Mouse (Mus musculus) liver, embryonic 12.5 days (tissue): ENCODE measurements around the gene Yif1a. TPM values are rescaled to one million over a fixed set of nuclear protein-coding genes. Genes with fewer than 3 reads are reported as not detected.
A peak's percentile ranks its signal among the peaks of the same experiment; 100 is the strongest.

Experiments used
- ATAC-seq: fragments of 200-750 bp; cut with Nextera tagmentation; 2 replicates; pipeline ENCODE4 v1.8.0; 2017; ENCODE audit warnings: moderate number of reproducible peaks, mild to moderate bottlenecking, moderate library complexity
- H3K27ac ChIP-seq: fragments of 300-500 bp; sonication (generic); 2 replicates; pipeline ENCODE4 v1.5.1; 2016; ENCODE audit warnings: mild to moderate bottlenecking
- H3K27me3 ChIP-seq: fragments of 300-500 bp; sonication (generic); replicated peaks from 2 replicates; pipeline ENCODE4 v1.6.1; 2016; ENCODE audit warnings: mild to moderate bottlenecking, moderate library complexity
- H3K36me3 ChIP-seq: fragments of 300-500 bp; sonication (generic); 2 replicates; pipeline ENCODE4 v1.6.1; 2016; ENCODE audit warnings: mild to moderate bottlenecking, moderate library complexity
- H3K4me1 ChIP-seq: fragments of 300-500 bp; sonication (generic); 2 replicates; pipeline ENCODE4 v1.6.1; 2016
- H3K4me2 ChIP-seq: fragments of 300-500 bp; sonication (generic); 2 replicates; pipeline ENCODE4 v1.6.1; 2016; ENCODE audit warnings: mild to moderate bottlenecking, moderate library complexity
- H3K4me3 ChIP-seq: fragments of 300-500 bp; sonication (generic); 2 replicates; pipeline ENCODE4 v1.5.1; 2016; ENCODE audit warnings: mild to moderate bottlenecking, moderate library complexity
- H3K9ac ChIP-seq: fragments of 300-500 bp; sonication (generic); 2 replicates; pipeline ENCODE4 v1.6.1; 2016; ENCODE audit warnings: mild to moderate bottlenecking, moderate library complexity
- H3K9me3 ChIP-seq: fragments of 300-500 bp; sonication (generic); replicated peaks from 2 replicates; pipeline ENCODE4 v1.6.1; 2016; ENCODE audit warnings: mild to moderate bottlenecking, moderate library complexity
- WGBS: fragments of 180-500 bp; shearing (Covaris S2); methylation state at CpG from one replicate; pipeline ENCODE4 v1.1.7; 2016; ENCODE audit not compliant: insufficient replicate concordance; 5-methylcytosine and 5-hydroxymethylcytosine counted together
- polyA plus RNA-seq: library from polyadenylated mRNA; unstranded; fragments of >200 nt; fragmentation: Nextera tagmentation; extraction: Ambion mirVana; gene quantifications from 2 replicates; pipeline ENCODE4 v1.2.1, GENCODE M21; 2016

Gene Yif1a
- polyA plus RNA-seq, 1 experiment from 2014 or later = 51.7 TPM

DNA sequence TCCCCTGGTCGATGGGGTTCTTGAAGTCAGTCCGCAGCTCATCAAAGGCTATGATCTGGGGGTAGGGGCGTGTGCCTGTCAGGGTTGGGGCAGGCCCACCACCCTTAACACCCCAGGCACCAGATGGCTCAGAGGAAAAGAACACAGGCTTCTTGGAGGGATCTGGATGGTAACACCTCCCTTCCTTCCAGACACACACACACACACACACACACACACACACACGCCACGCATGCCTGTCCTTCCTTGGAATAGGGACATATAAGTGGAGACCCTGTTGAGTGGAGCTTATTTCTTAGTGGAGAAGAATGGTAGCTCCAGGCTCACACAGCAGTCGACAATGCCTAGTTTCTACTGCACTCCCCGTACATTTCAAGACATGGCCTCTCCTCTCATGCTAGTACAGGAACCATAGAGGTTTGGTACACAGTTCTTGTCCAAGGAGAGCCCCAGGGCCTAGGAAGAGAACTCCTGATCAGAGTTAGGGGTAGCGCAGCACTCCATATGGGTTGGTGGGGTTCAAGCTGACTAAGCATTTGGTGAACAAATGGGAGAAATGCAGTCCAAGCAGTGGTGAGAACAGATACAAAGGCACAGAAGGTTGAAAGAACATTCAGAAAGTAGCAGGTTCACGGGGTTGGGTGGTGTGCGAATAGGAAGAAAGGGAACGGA lies 6.5 kb downstream of the Yif1a start:
- 51% methylated on average over 11 of the region's 11 CpGs for WGBS
- ATAC-seq = no peak
- H3K27me3 ChIP-seq = peaks cover 38% of the 10 kb centered on the region

DNA sequence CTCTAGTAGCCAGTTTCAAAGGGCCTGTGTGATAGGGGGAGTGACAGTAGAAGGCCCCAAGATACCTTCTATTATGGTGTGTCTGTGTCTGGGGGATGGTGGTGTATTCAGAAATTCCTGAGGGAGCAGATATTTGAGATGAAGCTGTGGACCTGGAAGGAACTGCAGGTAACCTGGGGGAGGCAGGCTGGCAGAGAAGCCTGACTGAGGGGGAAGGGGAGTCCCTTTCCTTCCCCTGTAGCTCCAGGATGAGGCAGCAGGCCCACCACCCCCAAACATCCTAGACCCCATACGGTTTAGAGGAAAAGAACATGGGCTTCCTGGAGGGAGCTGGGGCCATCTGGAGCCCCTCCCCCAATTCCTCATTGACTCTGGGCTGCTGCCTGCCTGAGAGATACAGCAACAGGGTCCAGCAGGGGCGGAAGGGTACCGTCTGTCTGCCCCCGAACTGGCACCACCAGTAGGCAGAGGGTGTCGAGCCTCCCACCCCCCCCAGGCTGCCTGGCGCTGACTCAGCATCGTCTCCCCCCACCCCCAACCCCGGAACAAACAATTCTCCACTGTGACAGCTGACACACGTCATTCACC lies 7.6 kb downstream of the Yif1a start:
- Histone ChIP-seq H3K36me3 (peaks cover 41% of the 10 kb centered on the region), H3K4me1 (peaks cover 44% of the 10 kb centered on the region), H3K9ac (no peak overlapping the region), H3K9me3 (no peaks in the 10 kb centered on the region), H3K4me3 (no peak overlapping the region), H3K27me3 (peaks cover 38% of the 10 kb centered on the region), H3K4me2 (0 out of 2 replicates have a peak overlapping the region, but pooled peaks have one; percentile 10), H3K27ac (no peak overlapping the region)
- no peak for ATAC-seq
- 15% methylated on average over 9 of the region's 9 CpGs for WGBS

More for the DNA sequence above, 6.5 kb downstream of the Yif1a start:
- Histone ChIP-seq H3K4me2 (no peak overlapping the region), H3K36me3 (peaks cover 38% of the 10 kb centered on the region), H3K4me3 (no peak overlapping the region), H3K4me1 (peaks cover 44% of the 10 kb centered on the region), H3K27ac (no peak overlapping the region), H3K9me3 (no peaks in the 10 kb centered on the region), H3K9ac (no peak overlapping the region)

GRCm38 (mm10) chr19:5097521-5098362 lies 9.4 kb downstream of the Yif1a start:
- Histone ChIP-seq H3K4me3 (peak overlapping the region; percentile 54), H3K27ac (no peak overlapping the region), H3K9ac (peak overlapping the region; percentile 71), H3K27me3 (peaks cover 38% of the 10 kb centered on the region), H3K4me2 (peak overlapping the region; percentile 92), H3K36me3 (peaks cover 41% of the 10 kb centered on the region), H3K9me3 (no peaks in the 10 kb centered on the region), H3K4me1 (peaks cover 44% of the 10 kb centered on the region)
- no peak for ATAC-seq
- 6% methylated on average over 29 of the region's 31 CpGs for WGBS

DNA sequence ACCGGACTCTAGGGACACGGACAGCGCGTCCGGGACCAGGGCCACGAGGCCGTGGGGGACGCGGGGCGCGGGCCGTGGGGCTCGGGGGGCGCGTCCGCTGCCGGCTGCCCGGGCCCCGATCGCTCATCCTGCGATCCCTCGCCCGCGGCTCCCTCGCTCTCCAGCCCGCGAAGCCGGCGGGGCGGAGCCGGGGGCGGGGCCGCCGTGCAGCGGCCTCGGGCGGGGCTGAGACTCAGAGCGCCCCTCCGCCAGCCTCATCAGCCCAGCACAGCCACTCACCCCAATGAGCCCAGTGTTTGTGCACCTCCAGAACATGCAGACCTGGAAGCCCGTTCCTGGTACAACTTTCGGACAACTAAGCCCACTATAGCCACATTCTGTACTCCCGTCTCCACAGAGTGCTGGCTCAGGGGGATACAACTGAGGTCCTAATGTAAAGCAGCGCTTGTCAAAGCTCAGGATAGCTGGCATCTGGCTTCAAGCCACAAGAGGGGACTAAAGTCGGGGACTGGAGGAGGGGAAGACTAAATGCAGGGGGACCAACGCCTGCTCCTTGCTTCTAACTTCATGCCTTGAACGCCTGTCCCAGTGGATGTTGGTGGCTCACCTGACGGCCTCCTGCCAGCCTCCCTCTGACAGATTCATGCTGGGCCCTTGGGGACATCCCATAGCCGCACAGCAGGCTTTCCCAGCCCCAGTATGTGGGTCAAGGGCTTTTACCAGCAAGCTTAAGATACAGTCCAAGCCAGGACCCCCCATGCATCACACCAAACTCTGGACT lies 10.2 kb downstream of the Yif1a start, which contains the start of gene Cnih2:
Gene Cnih2, minus strand, starts transcription at position 159 of the 781 bp plus-strand sequence.
- no peaks in the 10 kb centered on the region for H3K9me3 ChIP-seq
- H3K4me1 ChIP-seq = peaks cover 44% of the 10 kb centered on the region
- WGBS = 6% methylated on average over 48 of the region's 48 CpGs
- ATAC-seq = peak; percentile 72
- H3K4me3 ChIP-seq = peak within 1 kb of the TSS; percentile 54
- peak within 1 kb of the TSS; percentile 71 for H3K9ac ChIP-seq
- peaks cover 45% of the 10 kb centered on the region for H3K36me3 ChIP-seq
- peak within 1 kb of the TSS; percentile 92 for H3K4me2 ChIP-seq
- H3K27ac ChIP-seq = no peak within 1 kb of the TSS
- peaks cover 38% of the 10 kb centered on the region for H3K27me3 ChIP-seq

DNA sequence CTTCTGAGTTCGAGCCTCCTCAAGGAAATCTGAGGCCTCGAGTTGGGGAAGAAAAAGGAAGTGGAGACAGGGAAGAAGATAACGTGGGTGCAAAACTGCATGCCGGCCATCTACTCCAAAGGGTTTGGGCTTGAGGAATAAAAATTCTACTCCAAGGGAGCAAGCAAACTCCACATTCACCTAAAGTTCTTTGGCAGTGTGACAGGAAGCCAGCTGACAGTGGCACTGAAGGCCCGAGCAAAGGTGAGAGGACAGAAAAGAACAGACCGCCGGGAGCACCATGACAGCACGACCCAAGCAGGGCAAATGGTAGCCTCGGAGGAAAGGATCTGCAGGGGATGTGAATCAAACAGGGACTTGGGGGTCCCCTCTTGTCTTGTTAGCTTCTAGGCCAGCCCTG lies 17.7 kb downstream of the Yif1a start:
- Histone ChIP-seq H3K4me2 (peak overlapping the region; percentile 85), H3K4me1 (peaks cover 41% of the 10 kb centered on the region), H3K27me3 (no peaks in the 10 kb centered on the region), H3K27ac (peak overlapping the region; percentile 86), H3K9me3 (no peaks in the 10 kb centered on the region), H3K36me3 (peaks cover 51% of the 10 kb centered on the region), H3K4me3 (peak overlapping the region; percentile 72), H3K9ac (peak overlapping the region; percentile 90)
- whole genome bisulfite sequencing = 2% methylated on average over 9 of the region's 9 CpGs
- no peak for ATAC-seq

GRCm38 (mm10) chr19:5106731-5107191 lies 18.4 kb downstream of the Yif1a start, which contains the start of gene Rab1b:
Gene Rab1b, minus strand, starts transcription at chr19:5107072.
- peak within 1 kb of the TSS; percentile 86 for H3K27ac ChIP-seq
- H3K4me2 ChIP-seq = peak within 1 kb of the TSS; percentile 85
- WGBS = under 1% methylated on average over 46 of the region's 46 CpGs
- H3K4me1 ChIP-seq = peaks cover 41% of the 10 kb centered on the region
- no peaks in the 10 kb centered on the region for H3K9me3 ChIP-seq
- no peaks in the 10 kb centered on the region for H3K27me3 ChIP-seq
- H3K36me3 ChIP-seq = peaks cover 48% of the 10 kb centered on the region
- H3K9ac ChIP-seq = peak within 1 kb of the TSS; percentile 90
- H3K4me3 ChIP-seq = peak within 1 kb of the TSS; percentile 72
- peak; percentile 92 for ATAC-seq

DNA sequence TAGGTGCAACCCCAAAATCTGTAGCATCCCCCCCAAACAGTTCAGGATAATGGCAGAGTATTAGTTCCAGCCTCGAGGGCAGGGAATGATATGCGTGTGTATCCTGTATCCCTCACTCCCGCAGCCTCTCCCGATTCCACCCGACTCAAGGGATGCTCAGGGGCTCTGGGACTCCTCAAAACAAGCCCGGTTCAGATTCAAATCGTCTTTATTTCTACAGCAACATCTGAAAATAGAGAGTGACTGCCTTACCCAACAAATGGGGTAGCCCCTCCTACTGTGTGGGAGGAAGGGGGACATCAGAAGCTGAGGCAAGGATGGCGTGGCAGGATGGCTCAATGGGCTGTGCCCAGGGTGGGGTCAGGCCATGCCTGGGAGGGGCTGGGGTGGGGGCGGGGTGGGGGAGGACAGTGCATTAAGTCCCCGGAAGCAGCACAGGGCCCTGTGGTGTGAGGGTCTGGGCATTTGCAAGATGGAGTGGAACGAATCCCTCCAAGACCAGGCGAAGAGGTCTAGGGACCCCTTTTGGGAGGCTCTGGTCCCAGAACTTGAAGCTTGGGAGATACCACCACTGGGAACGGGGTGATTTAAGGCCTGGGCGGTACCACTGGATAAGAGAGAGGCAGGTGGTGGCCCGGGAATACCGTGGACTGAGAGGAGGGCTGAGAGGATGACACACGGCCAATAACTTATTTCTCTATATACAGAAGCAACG lies 19.4 kb downstream of the Yif1a start:
- H3K9ac ChIP-seq = peak overlapping the region; percentile 60; the same call in 1 of the 2 replicates
- peak overlapping the region; percentile 72 for H3K4me3 ChIP-seq

DNA sequence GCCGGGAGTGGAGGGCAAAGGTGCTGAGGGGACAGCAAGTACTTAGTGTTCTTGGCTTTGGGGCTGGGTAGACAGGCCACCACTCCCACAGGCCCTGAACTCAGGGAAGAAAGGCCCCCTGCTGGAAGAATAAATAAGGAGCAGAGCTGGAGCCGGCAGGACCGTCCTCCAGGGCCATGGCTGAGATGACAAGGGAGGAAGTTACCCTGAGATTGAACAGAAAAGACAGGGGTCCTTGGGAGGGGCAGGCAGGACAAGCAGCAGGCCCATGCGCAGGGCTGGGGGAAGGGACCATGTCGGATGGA lies 19.9 kb downstream of the Yif1a start:
- H3K4me2 ChIP-seq = no peak overlapping the region
- peak overlapping the region; percentile 0 for H3K27ac ChIP-seq

More for the DNA sequence above, 19.4 kb downstream of the Yif1a start:
- peak overlapping the region; percentile 25; the same call in 1 of the 2 replicates for H3K27ac ChIP-seq
- H3K27me3 ChIP-seq = no peaks in the 10 kb centered on the region
- 65% methylated on average over 18 of the region's 18 CpGs for WGBS
- H3K36me3 ChIP-seq = peaks cover 38% of the 10 kb centered on the region
- ATAC-seq = no peak
- no peaks in the 10 kb centered on the region for H3K9me3 ChIP-seq
- H3K4me1 ChIP-seq = peaks cover 41% of the 10 kb centered on the region
- peak overlapping the region; percentile 85 for H3K4me2 ChIP-seq

DNA sequence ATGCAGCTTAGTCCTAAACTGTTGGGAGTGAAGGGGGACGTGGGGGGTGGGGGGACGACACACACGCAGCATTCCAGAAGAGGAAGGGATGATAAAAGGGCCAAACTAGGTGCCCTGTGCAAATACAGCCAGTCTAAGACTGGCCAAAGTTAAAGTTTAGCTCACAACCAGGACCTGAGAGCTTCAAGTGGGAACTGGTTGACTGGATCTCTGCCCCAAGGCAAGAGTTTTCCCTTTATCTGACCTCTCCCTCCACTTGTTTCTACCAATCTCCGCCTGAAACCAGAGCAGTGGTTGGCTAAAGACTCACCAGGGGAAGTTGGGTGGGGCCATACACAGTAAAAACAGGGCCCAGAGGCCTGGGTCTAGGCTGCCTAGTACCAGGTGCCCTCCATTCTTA lies 20.4 kb downstream of the Yif1a start:
- Histone ChIP-seq H3K9me3 (no peaks in the 10 kb centered on the region), H3K27me3 (no peaks in the 10 kb centered on the region), H3K4me3 (no peak overlapping the region), H3K27ac (peak overlapping the region; percentile 0; the same call in 1 of the 2 replicates), H3K4me1 (peaks cover 41% of the 10 kb centered on the region), H3K36me3 (peaks cover 28% of the 10 kb centered on the region), H3K9ac (no peak overlapping the region; the same call in 1 of the 2 replicates), H3K4me2 (no peak overlapping the region)
- WGBS = 41% methylated on average over 4 of the region's 4 CpGs
- ATAC-seq = no peak

More for the DNA sequence above, 19.9 kb downstream of the Yif1a start:
- 25% methylated on average over 5 of the region's 5 CpGs for WGBS
- Histone ChIP-seq H3K9me3 (no peaks in the 10 kb centered on the region), H3K4me3 (no peak overlapping the region), H3K4me1 (peaks cover 41% of the 10 kb centered on the region), H3K27me3 (no peaks in the 10 kb centered on the region), H3K36me3 (peaks cover 33% of the 10 kb centered on the region), H3K9ac (no peak overlapping the region)
- ATAC-seq = no peak

DNA sequence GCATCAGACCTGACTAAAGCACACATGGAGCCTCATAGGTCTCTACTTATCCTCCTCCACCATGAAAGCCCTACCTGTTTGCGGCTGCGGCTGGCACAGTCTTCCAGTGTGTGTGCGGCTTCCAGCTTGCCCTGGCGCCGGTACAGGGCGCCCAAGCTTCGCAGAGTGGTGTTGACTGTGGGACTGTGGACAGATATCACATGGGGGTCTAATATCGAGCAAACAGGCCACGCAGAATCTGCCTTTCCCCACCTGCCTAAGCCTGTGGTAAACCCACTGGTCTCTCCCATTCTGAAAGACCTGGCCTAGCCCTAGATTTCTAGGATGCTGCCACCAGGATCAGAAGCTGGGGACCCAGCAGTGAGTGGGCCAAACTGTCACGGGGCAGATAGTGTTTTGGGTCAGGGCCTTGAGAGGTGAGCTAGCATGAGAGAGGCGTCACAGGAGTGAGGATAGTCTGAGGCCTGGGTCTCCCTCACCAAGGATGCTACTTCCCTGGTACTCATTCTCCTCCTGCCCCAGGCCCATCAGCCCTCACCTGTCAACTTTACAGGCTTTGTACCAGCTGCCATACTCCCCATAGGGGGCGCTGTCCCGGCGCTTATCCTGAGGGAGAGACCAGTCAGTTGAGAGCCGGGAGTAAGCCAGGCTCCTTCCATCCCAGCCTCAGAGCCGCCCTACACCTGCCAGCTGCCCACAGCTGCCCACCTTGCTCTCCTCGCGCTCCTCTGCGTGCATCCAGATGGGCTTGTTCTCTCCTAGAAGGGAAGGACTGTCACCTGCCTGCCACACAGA lies 21.5 kb downstream of the Yif1a start:
- no peak overlapping the region for H3K27ac ChIP-seq
- WGBS = 70% methylated on average over 19 of the region's 19 CpGs
- H3K9me3 ChIP-seq = no peaks in the 10 kb centered on the region
- no peaks in the 10 kb centered on the region for H3K27me3 ChIP-seq
- H3K4me1 ChIP-seq = peaks cover 41% of the 10 kb centered on the region
- no peak overlapping the region for H3K9ac ChIP-seq
- no peak overlapping the region for H3K4me2 ChIP-seq
- no peak overlapping the region for H3K4me3 ChIP-seq
- peaks cover 17% of the 10 kb centered on the region for H3K36me3 ChIP-seq
- ATAC-seq = no peak
